Mouse (Mus musculus) testis, postnatal 14 days (tissue): ENCODE measurements around the gene Bcl2l12.
"Not testable (repeated sequence)": the region's sequence is repeated elsewhere in the genome, so short reads cannot be mapped to it uniquely, and the experiment has no call there.

ENCODE experiments used
- DNase-seq: peaks from one replicate; pipeline ENCODE4 v3.0.0; 2021; ENCODE audit warnings: low spot score

Bcl2l12 gene

GRCm38 (mm10) chr7:44998501-44998955, at the start of gene Bcl2l12:
Bcl2l12 (minus strand) TSS chr7:44998712.
- DNase-seq: no peak

- DNase-seq: no peak
Observed at GRCm38 (mm10) chr7:45047491-45047890, 49.0 kb upstream of the Bcl2l12 start.

GRCm38 (mm10) chr7:45046853-45047350, 48.4 kb upstream of the Bcl2l12 start:
- no peak for DNase-seq

- DNase-seq: no peak
Observed at GRCm38 (mm10) chr7:45045741-45046140, 47.2 kb upstream of the Bcl2l12 start.

- DNase-seq: no peak
Observed at GRCm38 (mm10) chr7:45043307-45043706, 44.8 kb upstream of the Bcl2l12 start.

- DNase-seq: no peak
Observed at GRCm38 (mm10) chr7:45040851-45041250, 42.3 kb upstream of the Bcl2l12 start.

GRCm38 (mm10) chr7:45038411-45038810, 39.9 kb upstream of the Bcl2l12 start:
- no peak for DNase-seq

- DNase-seq: no peak
Observed at GRCm38 (mm10) chr7:45037720-45038361, 39.3 kb upstream of the Bcl2l12 start.

- DNase-seq: no peak
Observed at GRCm38 (mm10) chr7:45036702-45037101, 38.2 kb upstream of the Bcl2l12 start.

GRCm38 (mm10) chr7:45035631-45036030, 37.1 kb upstream of the Bcl2l12 start:
- DNase-seq: no peak

GRCm38 (mm10) chr7:45033722-45034359, 35.3 kb upstream of the Bcl2l12 start:
- no peak for DNase-seq

- no peak for DNase-seq
Observed at GRCm38 (mm10) chr7:45030857-45031256, 32.3 kb upstream of the Bcl2l12 start.

GRCm38 (mm10) chr7:45029995-45030394, 31.5 kb upstream of the Bcl2l12 start:
- DNase-seq: no peak

- DNase-seq: no peak
Observed at GRCm38 (mm10) chr7:45028351-45028750, 29.8 kb upstream of the Bcl2l12 start.

GRCm38 (mm10) chr7:45027761-45028160, 29.2 kb upstream of the Bcl2l12 start:
- DNase-seq: no peak

- no peak for DNase-seq
Observed at GRCm38 (mm10) chr7:45026256-45026655, 27.7 kb upstream of the Bcl2l12 start.

- DNase-seq: no peak
Observed at GRCm38 (mm10) chr7:45025601-45026220, 27.2 kb upstream of the Bcl2l12 start.

- DNase-seq: no peak
Observed at GRCm38 (mm10) chr7:45024281-45025248, 26.1 kb upstream of the Bcl2l12 start.

- DNase-seq: not testable (repeated sequence)
Observed at GRCm38 (mm10) chr7:45023711-45024110, 25.2 kb upstream of the Bcl2l12 start.

GRCm38 (mm10) chr7:45020225-45020624, 21.7 kb upstream of the Bcl2l12 start:
- DNase-seq: no peak

GRCm38 (mm10) chr7:45019031-45019571, 20.6 kb upstream of the Bcl2l12 start:
- DNase-seq: peak; percentile 69
